In the genomic region with DNA sequence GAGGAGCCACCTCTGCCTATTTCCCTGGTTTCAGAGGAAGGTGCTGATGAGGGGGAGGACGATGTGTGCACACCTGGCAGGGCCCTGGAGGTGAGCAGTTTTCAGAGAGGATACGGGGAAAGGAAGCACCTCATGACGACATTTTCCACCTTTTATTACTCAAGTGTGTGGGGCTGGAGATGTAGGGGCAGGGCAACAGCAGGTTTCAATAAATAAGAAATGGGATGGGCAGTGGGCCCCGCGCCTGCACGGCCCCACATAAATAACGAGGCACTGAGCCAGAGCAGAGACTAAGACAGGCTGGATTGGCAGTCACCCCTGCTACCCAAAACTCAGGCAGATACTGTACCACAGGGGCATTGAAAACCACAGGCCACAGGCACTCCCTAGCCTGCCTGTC, we compare ENCODE assay signal across 8 mouse cellular contexts. TPM values are rescaled to one million over a fixed set of nuclear protein-coding genes. Genes with fewer than 3 reads are reported as not detected.
A peak's percentile ranks its signal among the peaks of the same experiment; 100 is the strongest.
DNase-seq lines count a peak whose midpoint lies in the region; ATAC-seq and TF ChIP-seq lines count a peak whose summit lies in the region.
"Not testable (repeated sequence)": the region's sequence is repeated elsewhere in the genome, so short reads cannot be mapped to it uniquely, and the experiment has no call there.

No protein-coding gene starts in this region.

- H3K9me3 ChIP-seq in MEL (replicated peaks; ENCODE audit: insufficient read depth, low read length); heart, postnatal 0 days (replicated peaks; ENCODE audit: control insufficient read depth, low read length); limb, embryonic 10.5 days (replicated peaks); liver, embryonic 12.5 days (replicated peaks); liver, postnatal 0 days (ENCODE audit: low read length); neural tube, embryonic 13.5 days: not testable (repeated sequence)

- not testable (repeated sequence) for DNase-seq in MEL (ENCODE audit: low read depth, low spot score); heart, postnatal 0 days (ENCODE audit: low spot score); limb, embryonic 10.5 days (ENCODE audit: low spot score)
- peak; percentile 15 for DNase-seq in liver, postnatal 0 days
- peak; percentile 22 to 63 for DNase-seq in spleen, postnatal 4 days (ENCODE audit: low spot score in 2 of 2)

- ATAC-seq in common myeloid progenitor, adult 5-6 weeks (replicated peaks; ENCODE audit: low read depth, poor library complexity, severe bottlenecking) = peak; percentile 44
- not testable (repeated sequence) for ATAC-seq in heart, postnatal 0 days (ENCODE audit: insufficient read depth, low read depth); liver, embryonic 12.5 days; liver, postnatal 0 days
- ATAC-seq in neural tube, embryonic 13.5 days (ENCODE audit: low read depth) = peak; percentile 9; the same call in 1 of the 2 replicates

- H3K27me3 ChIP-seq in MEL (ENCODE audit: control insufficient read depth in 1 of 2, insufficient read depth in 2 of 2, low read length in 2 of 2); heart, postnatal 0 days (ENCODE audit: control insufficient read depth, insufficient read depth, low read length); limb, embryonic 10.5 days (ENCODE audit: low read depth, poor library complexity, severe bottlenecking); liver, embryonic 12.5 days (replicated peaks); liver, postnatal 0 days (ENCODE audit: insufficient read depth, low read length); neural tube, embryonic 13.5 days: not testable (repeated sequence)

- H3K4me2 ChIP-seq in heart, postnatal 0 days (ENCODE audit: low read depth, low read length); liver, embryonic 12.5 days; liver, postnatal 0 days (ENCODE audit: low read depth, low read length); neural tube, embryonic 13.5 days: not testable (repeated sequence)

- H3K36me3 ChIP-seq in MEL (ENCODE audit: control insufficient read depth in 1 of 2, insufficient read depth in 2 of 2, low read length in 2 of 2) = peaks cover 5 to 24% of the 10 kb centered on the region in 2 experiments
- not testable (repeated sequence) for H3K36me3 ChIP-seq in heart, postnatal 0 days (replicated peaks; ENCODE audit: control insufficient read depth, insufficient read depth, low read length)
- H3K36me3 ChIP-seq in limb, embryonic 10.5 days = peaks cover 59% of the 10 kb centered on the region
- peaks cover 71% of the 10 kb centered on the region for H3K36me3 ChIP-seq in liver, embryonic 12.5 days
- H3K36me3 ChIP-seq in liver, postnatal 0 days (replicated peaks; ENCODE audit: insufficient read depth, low read length) = peaks cover 37% of the 10 kb centered on the region
- peaks cover 15% of the 10 kb centered on the region; the same call in 1 of the 2 replicates for H3K36me3 ChIP-seq in neural tube, embryonic 13.5 days

- not testable (repeated sequence) for H3K79me2 ChIP-seq in MEL (ENCODE audit: control insufficient read depth, insufficient read depth, low read length, poor library complexity)

- peak overlapping the region; percentile 33 for H3K27ac ChIP-seq in MEL (ENCODE audit: control insufficient read depth, low read depth, low read length)
- peak overlapping the region; percentile 41; the same call in 1 of the 2 replicates for H3K27ac ChIP-seq in heart, postnatal 0 days (ENCODE audit: low read depth)
- H3K27ac ChIP-seq in limb, embryonic 10.5 days = peak overlapping the region; percentile 62; the same call in 1 of the 2 replicates
- H3K27ac ChIP-seq in liver, embryonic 12.5 days = peak overlapping the region; percentile 96
- peak overlapping the region; percentile 99 for H3K27ac ChIP-seq in liver, postnatal 0 days (ENCODE audit: low read depth)
- H3K27ac ChIP-seq in neural tube, embryonic 13.5 days (replicated peaks) = not testable (repeated sequence)

- TF ChIP-seq POLR2A in MEL (IDR thresholded peaks at IDR 0.05; ENCODE audit: control insufficient read depth in 1 of 2, insufficient read depth in 1 of 2, low read depth in 1 of 2, low read length in 2 of 2, poor library complexity in 1 of 2) = not testable (repeated sequence)

- not testable (repeated sequence) for TF ChIP-seq EP300 in MEL (IDR thresholded peaks at IDR 0.05; ENCODE audit: low read depth in 1 of 2, low read length in 2 of 2); heart, postnatal 0 days (IDR thresholded peaks at IDR 0.05; ENCODE audit: low read depth); liver, postnatal 0 days (IDR thresholded peaks at IDR 0.05; ENCODE audit: low read depth)

- not testable (repeated sequence) for H3K9ac ChIP-seq in MEL (ENCODE audit: control insufficient read depth, low read depth, low read length, poor library complexity, severe bottlenecking); heart, postnatal 0 days (replicated peaks; ENCODE audit: low read depth, low read length); liver, postnatal 0 days (replicated peaks); neural tube, embryonic 13.5 days
- peak overlapping the region; percentile 22 for H3K9ac ChIP-seq in liver, embryonic 12.5 days

- not testable (repeated sequence) for TF ChIP-seq CTCF in MEL (IDR thresholded peaks at IDR 0.05 in 2 of 3, conservative IDR thresholded peaks at IDR 0.05 in 1 of 3; ENCODE audit: control insufficient read depth in 1 of 3, insufficient read depth in 1 of 3, low read depth in 2 of 3, low read length in 3 of 3, poor library complexity in 1 of 3, severe bottlenecking in 1 of 3); heart, postnatal 0 days (IDR thresholded peaks at IDR 0.05; ENCODE audit: low read depth); liver, postnatal 0 days (IDR thresholded peaks at IDR 0.05; ENCODE audit: low read depth)

- not testable (repeated sequence) for H3K4me3 ChIP-seq in MEL (ENCODE audit: control insufficient read depth in 1 of 2, insufficient read depth in 1 of 2, low read depth in 2 of 2, low read length in 2 of 2); heart, postnatal 0 days (ENCODE audit: low read depth, low read length); limb, embryonic 10.5 days; liver, embryonic 12.5 days; liver, postnatal 0 days (ENCODE audit: low read depth, low read length); neural tube, embryonic 13.5 days

- WGBS in heart, postnatal 0 days = 66% methylated on average over 7 of the region's 7 CpGs
- 36% methylated on average over 7 of the region's 7 CpGs for WGBS in limb, embryonic 10.5 days
- WGBS in liver, embryonic 12.5 days (ENCODE audit: insufficient replicate concordance) = 87% methylated on average over 7 of the region's 7 CpGs
- WGBS in liver, postnatal 0 days (ENCODE audit: insufficient replicate concordance) = 48% methylated on average over 7 of the region's 7 CpGs
- WGBS in neural tube, embryonic 13.5 days = 68% methylated on average over 7 of the region's 7 CpGs

- H3K4me1 ChIP-seq in MEL (ENCODE audit: control insufficient read depth in 1 of 2, insufficient read depth in 2 of 2, low read length in 2 of 2) = peaks cover 20 to 28% of the 10 kb centered on the region in 2 experiments
- peaks cover 15% of the 10 kb centered on the region for H3K4me1 ChIP-seq in heart, postnatal 0 days (ENCODE audit: control insufficient read depth, insufficient read depth)
- peaks cover 37% of the 10 kb centered on the region for H3K4me1 ChIP-seq in limb, embryonic 10.5 days
- H3K4me1 ChIP-seq in liver, embryonic 12.5 days = peaks cover 65% of the 10 kb centered on the region
- peaks cover 36% of the 10 kb centered on the region for H3K4me1 ChIP-seq in liver, postnatal 0 days (ENCODE audit: insufficient read depth)
- H3K4me1 ChIP-seq in neural tube, embryonic 13.5 days (replicated peaks) = peaks cover 13% of the 10 kb centered on the region

- TF ChIP-seq RAD21 in MEL (IDR thresholded peaks at IDR 0.05; ENCODE audit: low read depth, low read length) = not testable (repeated sequence)

RNA-seq across cellular contexts. Expression of a gene that starts 17.2 kb away (rescaled TPM):
- 26.0 and 37.1 TPM in 2 replicates for total RNA-seq in MEL (2012; rRNA removed)
- polyA plus RNA-seq in MEL (2012; ENCODE audit: insufficient read depth in 1 of 2, insufficient read length in 2 of 2, low read depth in 1 of 2, low replicate concordance in 2 of 2, missing spikeins in 1 of 2) = 10 to 100 TPM in 1 of 2 experiments, not detected in 1; 29.6 TPM
- total RNA-seq in common myeloid progenitor, adult 5-6 weeks (2017) = 5.5 and 18.3 TPM in 2 replicates
- 5.1 and 5.9 TPM in 2 replicates for total RNA-seq in heart, postnatal 0 days (2014; rRNA removed; ENCODE audit: low replicate concordance)
- 1.8 and 2.3 TPM in 2 replicates for polyA plus RNA-seq in heart, postnatal 0 days (2015; fragmentation: Nextera tagmentation; extraction: Ambion mirVana)
- 5.9 and 7.9 TPM in 2 replicates for polyA plus RNA-seq in limb, embryonic 10.5 days (2016; fragmentation: Nextera tagmentation; extraction: Ambion mirVana)
- 17.8 and 18.2 TPM in 2 replicates for polyA plus RNA-seq in liver, embryonic 12.5 days (2016; fragmentation: Nextera tagmentation; extraction: Ambion mirVana)
- polyA plus RNA-seq in liver, postnatal 0 days (2015; fragmentation: Nextera tagmentation; extraction: Ambion mirVana) = 6.9 and 7.5 TPM in 2 replicates
- polyA plus RNA-seq in neural tube, embryonic 13.5 days (2015; fragmentation: Nextera tagmentation; extraction: Ambion mirVana) = 3.7 and 4.6 TPM in 2 replicates
